Mouse (Mus musculus) gastrocnemius, postnatal 10 days (tissue): Measurements from ENCODE around the gene Hs3st2. TPM values are rescaled to one million over a fixed set of nuclear protein-coding genes. Genes with fewer than 3 reads are reported as not detected.

Experiments used
- DNase-seq: peaks from one replicate; pipeline ENCODE4 v3.0.0; 2021; ENCODE audit warnings: mixed read lengths
- total RNA-seq, 2 experiments: library from RNA; stranded (reverse); gene quantifications; 2 replicates each; pipeline ENCODE4 v1.2.3; 2021

Gene Hs3st2
- total RNA-seq, 2 experiments from 2014 or later, result 0.11 TPM; not detected in 1

DNA sequence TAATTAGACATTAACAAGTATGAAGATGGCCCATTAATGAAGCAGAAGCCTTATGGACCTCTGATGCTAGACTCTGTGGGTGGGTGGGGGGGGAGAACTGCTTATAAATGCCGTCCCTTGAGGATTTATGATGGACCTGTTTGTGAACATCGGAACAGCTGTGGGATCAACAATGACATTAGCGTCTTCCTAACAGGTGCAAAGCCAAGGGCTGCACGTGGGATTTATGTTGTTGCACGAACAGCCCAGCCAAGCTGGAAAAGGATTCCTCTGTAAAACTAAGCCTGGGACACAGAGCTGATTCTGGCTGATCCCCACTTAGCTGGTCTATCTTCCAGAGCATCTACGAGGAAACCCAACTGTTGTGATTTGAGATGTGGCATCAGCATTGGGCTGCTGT is 69.0 kb downstream of the Hs3st2 start:
- no peak for DNase-seq

DNA sequence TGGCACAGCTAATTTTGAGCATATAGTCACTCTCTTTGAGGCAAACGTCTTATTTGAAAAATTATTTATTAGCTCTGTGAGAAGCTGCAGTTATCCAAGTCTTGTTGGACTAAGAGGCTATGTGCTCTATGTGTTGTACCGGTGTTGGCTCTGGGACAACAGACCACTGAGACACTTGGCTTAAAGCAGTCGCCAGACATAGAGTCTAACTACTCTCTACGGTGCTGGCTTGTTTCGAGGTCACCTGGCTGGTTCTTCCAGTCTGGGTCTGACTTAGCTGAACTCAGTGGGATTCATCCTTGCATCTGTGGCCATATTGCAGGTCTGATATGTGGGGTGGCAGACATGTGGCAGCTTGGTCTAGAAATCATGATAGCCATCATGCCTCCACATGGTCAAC is 72.8 kb downstream of the Hs3st2 start:
- DNase-seq, result no peak

DNA sequence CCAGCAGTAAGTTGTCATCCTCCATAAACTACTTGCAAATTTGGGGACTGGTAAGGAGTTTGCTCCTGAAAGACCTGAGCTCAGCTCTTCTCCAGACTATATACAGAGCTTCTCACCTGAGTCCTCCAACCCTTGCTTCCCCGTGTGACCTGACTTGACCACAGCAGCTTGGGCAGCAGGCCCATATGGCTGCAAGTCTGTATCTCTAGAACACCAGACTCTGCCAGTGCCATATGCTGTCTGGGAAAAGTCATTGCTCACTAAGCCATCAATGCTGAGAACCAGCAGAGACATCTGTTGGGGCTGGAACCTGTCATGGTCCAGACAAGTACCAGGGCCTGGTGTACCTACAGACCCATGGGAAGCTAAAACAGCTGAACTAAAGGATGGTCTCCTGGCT is 73.5 kb downstream of the Hs3st2 start:
- DNase-seq, result no peak

DNA sequence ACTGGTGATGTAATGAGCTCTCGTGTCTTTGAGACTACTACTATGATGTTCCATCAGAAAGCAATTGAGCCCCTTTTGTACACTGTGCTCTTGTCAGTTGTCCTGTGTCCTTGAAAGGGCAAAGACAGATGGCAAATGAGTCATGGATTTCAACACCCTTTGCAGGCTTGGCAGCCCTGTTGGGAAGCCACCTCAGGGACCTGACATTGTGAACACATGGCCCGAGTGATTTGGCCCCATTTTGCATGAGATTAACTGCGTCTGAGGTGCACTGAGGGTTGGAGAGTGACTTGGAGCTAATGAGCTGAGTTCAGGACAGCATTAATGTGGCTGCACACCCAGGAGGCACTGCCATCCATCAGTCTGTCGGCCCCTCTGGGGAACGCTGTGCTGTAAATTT is 74.7 kb downstream of the Hs3st2 start:
- DNase-seq, result no peak

DNA sequence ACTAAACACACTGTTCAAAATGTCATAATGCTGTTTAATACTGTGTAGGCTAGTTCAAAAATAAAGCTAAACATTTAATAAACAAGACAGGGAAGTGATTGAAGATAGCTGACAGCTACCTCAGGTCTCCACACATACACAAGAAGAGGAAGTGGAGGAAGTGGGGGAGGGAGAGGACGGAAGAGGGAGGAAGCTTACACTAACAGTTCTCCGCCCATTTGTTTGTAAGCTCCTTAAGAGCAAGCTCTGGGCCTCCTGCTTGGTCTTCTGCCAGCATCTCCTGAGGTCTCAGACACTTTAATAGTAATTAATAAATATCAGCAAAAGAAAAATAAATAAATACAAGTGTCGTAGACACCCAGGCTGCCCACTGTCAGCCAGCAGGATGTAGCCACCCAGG is 77.8 kb downstream of the Hs3st2 start:
- peak; percentile 7 for DNase-seq

DNA sequence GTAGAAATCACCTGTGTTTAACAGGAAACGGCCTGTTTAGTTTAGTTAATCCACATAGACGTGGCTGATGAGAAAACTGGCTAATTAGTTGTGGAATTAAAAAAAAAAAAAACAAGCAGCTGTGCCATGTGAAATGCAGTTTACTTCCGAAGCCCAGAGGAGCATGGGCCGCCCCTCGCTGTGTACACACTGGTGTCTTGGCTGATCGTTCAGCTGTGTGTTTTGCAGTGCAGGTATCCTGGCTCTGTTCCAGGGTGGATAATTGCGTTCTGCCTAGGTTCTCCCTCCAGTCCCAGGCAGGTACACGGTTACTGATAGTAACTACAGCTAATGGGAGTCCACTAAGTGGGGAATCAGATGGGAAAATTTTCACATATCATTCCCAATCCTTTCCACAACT is 86.6 kb downstream of the Hs3st2 start:
- no peak for DNase-seq

DNA sequence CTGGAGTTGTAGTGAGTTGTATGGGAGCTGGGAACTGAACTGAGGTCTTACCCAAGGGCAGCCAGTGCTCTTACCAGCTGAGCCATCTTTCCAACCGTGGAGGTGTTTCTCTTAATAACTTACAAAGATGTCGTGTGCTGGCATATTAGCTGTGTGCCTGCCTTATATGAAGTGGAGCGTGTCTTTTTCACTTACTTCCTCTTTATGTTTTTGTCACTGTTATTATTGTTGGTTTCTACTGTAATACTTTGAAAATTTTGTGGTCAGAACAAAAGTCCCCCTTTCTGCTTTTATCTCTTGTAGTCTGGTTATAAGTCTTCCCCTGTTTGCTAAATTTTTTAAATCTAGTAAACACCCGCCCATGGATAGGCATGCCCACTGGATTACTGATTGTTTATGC is 88.4 kb downstream of the Hs3st2 start:
- no peak for DNase-seq

DNA sequence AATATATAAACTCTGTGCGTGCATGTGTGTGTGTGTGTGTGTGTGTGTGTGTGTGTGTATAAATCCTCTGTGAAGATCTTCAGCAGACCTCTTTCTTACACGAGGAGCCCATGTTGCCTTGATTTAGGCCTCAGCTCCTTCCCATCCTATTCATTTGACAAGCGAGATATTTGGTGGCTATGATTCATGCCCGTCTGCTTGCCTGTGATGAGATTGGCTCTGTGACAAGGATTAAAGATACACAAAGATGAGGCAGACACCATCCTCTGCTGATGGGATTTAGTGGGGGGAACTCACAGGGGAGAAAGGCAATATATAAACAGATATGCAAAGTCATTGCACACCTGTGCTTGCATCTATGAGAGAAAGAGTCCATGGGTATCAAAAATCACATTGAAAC is 92.9 kb downstream of the Hs3st2 start:
- no peak for DNase-seq

DNA sequence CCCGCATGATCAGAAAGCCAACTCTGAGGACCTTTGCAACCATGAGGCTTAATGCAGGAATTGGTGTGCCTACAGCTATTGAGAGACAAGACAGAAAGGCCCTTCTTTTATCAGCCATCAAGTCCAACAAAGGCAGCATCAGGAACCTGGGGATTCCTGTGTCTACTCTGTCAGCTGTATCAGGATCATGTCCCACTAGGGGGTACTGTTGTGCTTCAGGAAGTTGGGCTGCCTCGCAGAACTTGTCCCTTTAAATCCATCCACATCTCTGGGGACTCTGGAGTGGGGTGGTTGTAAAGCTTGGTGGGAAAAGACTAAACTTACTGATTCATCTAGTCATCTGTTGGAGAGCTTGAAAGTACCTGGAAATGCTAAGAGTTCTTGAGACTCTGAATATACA is 93.6 kb downstream of the Hs3st2 start:
- DNase-seq, result no peak

DNA sequence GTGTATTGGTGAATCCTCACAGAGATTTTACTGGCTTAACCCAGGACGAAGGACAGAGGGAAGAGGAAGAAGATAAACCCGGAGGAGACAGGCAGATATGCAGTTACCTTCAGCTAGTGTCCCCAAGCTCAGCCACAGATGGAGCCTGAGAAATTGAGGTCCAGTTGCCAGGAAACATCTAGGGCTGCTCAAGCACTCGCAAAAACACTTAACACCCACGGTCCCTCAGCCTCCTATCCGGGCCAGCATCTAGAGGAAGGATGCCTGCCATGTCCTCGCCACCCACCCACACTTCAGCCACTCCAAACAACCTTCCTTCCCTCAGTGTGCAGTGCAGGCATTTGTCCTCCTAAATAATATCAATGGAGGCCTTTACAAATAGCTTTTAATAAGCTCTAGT is 95.6 kb downstream of the Hs3st2 start:
- DNase-seq, result no peak

DNA sequence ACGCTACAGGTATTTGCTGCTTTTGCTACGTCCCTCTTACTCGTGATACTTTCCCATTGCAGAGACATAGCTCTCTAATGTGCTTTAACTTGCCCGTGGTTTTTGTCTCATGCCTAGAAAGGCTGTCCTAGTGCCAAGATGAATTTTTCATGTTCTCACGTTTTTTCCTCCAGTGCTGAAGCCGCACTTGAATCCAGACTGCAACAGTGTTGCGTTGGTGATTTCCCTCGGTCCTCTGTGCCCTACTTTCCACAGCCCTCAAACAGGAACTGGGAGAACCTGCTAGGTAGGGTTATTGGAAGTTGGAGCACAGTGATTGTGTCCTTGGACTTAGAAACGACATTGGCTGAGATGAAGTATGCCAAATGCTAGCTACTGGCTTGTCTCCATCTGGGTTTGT is 97.7 kb downstream of the Hs3st2 start:
- DNase-seq, result no peak

DNA sequence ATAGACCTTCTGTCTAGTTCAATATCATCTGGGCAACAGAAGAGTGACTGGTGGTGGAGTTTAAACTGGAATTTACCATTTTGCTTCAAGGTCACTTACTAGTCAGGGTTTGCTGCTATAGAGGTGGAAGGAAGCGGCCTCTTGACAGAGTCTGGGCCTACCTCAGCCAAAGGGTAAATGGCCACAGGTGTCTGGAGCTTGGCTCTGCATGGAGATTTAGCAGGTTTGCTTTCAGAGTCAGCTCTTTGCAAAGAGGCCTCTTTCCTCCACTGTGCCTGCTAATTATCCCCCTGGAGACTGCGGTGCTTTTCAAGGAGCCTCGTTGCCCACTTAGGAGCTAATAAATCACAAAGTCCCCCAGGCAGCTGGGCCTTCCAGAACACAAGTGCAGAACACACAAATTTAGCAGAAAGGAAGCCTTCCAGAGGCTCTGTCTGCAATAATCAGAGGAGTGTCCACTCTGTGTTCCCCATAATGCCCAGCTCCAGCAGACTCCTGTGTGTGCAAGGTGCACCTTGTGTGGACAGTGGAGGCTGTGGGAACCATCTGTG is 99.9 kb downstream of the Hs3st2 start:
- no peak for DNase-seq

DNA sequence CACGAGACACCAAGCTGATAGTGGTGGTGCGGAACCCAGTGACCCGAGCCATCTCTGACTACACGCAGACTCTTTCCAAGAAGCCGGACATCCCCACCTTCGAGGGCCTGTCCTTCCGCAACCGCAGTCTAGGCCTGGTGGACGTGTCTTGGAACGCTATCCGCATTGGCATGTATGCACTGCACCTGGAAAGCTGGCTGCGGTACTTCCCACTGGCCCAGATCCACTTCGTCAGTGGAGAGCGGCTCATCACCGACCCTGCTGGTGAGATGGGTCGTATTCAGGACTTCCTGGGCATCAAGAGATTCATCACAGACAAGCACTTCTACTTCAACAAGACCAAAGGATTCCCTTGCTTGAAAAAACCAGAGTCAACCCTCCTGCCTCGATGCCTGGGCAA is 108.9 kb downstream of the Hs3st2 start:
- DNase-seq, result no peak

DNA sequence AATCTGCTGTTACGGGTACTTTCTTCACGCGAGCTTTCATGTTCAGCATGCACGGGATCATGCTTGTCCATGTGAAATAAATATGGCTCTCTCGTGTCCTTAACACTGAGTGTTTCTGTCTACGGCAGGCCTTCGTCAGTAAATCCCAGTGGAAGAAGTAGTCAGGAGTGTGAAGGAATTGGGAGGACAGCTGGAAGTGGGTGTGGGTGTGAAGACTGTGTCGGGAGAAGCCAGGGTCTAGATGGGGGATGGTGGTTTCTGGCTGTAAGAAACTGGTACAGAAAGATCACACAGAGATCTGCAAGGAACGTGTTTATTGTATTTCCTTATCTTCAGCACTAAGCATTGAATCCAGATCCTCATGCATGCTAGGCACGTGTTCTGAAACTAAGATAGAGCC is 110.0 kb downstream of the Hs3st2 start:
- no peak for DNase-seq

DNA sequence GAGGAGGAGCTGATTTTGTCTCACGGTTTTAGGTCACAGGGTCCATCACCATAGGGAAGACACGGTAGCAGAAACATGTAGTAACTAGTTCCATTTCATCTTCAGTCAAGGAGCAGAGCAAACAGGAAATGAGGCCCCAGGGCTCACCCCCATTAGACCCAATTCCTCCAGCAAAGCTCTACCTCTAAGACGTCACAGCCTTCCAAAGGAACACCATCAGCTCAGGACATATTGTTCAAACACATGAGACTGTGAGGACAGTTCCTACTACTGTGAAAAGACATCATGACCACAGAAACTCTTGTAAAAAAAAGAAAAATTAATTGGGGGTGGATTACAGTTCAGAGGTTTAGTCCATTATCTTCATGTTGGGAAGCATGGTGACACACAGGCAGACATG is 125.1 kb downstream of the Hs3st2 start:
- no peak for DNase-seq

DNA sequence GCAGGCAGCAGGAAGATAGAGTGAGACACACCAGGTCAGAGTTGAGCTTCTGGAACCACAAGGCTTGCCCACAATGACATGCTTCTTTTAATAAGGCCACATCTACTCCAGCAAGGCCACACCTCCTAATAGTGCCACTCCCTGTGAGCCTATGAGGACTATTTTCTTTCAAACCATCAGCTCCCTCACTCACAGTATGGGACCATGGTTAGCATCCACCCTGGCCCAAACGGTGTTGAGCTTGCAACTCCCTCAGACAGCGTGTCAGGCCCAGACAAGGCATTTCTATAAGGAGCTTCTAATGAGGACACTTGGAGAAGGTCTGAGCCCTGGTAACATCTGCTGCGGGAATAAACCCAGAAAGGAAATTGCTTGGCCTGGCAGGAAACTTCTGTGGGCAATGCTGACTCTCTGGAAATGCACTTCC is 125.5 kb downstream of the Hs3st2 start:
- no peak for DNase-seq

DNA sequence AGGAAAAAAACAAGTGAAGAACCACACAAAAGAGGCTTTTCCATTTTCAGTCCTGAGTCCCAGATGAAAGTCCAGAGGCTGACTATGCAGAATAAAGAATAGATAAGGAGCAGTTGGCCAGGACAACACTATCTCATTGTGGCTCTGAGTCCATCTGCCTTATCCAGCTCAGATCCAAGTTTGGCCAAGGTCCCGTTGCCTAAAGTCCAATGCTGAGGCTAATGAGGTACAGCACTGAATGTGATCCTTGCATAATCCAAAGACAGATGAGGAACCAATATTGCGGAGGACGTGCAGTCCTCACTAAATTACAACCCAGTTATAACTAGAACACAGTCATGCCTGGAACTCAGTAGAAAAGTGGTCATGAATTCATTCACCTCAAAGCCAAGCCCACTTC is 130.5 kb downstream of the Hs3st2 start:
- DNase-seq, result no peak

DNA sequence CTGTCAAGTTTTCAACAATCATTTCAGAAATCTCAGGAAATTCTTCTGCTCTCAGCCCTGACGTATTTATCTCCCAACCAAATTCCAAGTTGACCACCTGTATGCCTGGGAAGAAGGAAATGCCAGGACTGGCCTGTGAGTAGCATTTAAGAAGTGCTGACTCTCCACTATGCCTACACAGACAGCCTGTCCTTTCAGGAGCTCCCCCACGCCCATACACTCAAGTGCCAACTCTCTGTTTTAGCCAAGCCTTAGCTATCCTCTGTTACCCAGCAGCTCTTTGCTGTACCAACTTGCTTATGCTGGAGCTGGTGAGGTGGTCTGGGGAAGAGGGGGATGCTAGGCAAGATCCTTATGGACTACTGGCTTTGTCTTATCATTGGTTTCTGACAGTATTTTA is 137.4 kb downstream of the Hs3st2 start:
- DNase-seq, result no peak

DNA sequence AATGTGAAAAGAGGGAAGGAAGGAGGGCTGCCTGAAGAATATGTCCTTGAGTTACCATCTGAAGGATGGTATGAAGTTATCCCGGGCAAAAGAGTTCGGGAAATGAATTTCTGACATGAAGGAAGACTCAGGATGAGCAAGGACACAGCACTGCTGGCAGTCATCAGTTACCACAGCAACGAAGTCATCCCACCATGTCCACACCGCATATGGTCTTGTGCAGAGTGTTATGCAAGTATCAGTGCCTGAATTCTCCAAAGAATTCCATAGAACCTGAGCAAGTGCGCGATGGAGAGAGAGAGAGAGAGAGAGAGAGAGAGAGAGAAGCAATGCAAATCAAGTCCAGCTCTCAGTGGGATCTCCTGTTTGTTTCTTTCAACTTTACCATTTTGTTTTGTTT is 142.0 kb downstream of the Hs3st2 start:
- no peak for DNase-seq

DNA sequence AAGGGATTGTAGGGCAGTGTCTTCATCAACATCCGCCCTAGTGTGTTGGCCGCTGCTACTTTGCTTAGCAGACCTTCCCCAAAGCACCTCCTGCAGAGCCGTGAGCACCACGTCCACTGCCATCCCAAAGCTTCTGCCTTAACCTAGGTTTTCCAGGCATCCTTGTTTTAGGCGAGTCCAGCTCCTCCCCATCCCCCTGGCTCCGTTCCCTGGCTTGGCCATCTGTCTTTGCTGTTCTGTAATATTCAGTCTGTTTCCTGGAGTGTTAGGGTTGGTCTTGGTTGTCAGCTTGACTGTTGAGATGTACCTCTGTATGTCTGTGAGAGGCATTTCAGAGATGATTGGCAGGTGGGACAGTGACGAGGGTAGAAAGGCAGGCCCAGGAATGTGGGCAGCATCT is 142.7 kb downstream of the Hs3st2 start:
- no peak for DNase-seq

DNA sequence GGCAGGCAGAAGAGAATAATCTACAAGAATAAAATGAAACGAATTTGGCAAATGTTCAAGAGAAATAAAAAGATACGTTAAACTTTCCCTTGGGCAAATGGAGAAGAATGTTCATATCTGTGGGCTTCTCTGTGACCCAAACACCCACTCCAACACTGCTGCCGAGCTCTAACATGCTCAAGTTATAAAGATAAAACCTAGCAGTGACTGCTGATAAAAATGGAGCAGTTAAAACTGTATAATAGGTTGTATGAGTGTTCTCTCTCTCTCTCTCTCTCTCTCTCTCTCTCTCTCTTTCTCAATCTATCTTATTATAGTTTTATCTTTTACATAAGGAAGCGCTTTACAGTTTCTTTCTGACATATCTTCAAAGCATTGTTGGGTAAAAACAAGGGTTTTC is 144.3 kb downstream of the Hs3st2 start:
- no peak for DNase-seq

DNA sequence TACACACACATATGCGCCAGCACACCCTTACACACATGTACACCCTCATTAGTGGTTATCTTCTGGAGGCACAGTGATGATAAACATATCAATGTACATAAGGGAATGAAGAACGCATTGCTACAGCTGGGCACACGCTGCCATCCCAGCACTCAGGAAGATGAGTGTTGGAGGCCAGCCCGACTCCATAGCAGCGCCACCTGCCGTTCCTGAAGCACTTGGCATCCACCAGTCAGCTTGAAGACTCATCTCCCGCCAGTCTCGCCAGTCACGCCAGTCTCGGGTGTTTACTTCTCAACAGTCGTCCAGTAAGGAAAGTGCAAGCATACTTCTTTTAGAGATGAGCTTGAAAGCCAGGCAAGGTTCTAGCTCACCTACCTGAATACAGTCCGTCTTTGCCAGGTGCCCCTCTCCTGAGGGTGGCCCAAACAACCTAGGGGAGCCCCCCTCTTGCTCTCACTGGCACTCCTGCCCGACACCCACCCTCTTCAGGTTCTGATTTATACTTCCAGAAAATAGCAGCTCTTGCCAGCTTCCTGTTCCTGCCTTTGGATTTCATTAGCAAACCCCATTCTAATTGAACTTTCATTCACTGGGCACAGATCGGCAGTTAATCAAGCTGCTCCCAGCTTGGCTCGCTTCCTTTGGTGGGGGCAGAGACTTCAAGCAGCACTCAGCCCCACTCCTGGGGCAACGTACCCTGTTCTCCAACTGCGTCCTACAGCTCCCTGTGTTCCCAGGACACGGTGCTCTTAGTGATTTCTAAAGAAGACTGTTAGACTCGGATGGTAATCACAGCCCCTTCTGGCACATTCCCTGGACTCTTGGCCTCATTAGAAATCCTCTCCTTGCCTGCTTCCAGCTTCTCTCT is 148.0 kb downstream of the Hs3st2 start:
- peak; percentile 35 for DNase-seq

DNA sequence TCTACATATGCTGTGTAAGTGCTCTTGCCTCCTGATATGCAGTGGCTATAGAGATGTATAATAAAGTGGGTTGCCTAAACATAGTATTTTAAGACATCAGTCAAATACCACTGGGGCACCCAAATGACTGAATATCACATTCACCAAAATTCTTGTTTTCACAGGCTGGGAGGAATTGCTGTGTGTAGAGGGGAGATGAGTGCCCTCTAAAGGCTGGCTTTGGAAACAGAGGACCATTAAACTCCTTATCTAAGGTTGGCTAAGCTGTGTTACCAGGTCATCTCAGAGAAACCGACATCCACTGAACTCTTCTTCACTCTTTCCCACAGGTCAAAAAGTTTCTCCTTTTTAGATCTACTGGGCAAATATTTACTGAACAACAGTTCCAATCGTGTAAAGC is 150.8 kb downstream of the Hs3st2 start:
- DNase-seq, result no peak

DNA sequence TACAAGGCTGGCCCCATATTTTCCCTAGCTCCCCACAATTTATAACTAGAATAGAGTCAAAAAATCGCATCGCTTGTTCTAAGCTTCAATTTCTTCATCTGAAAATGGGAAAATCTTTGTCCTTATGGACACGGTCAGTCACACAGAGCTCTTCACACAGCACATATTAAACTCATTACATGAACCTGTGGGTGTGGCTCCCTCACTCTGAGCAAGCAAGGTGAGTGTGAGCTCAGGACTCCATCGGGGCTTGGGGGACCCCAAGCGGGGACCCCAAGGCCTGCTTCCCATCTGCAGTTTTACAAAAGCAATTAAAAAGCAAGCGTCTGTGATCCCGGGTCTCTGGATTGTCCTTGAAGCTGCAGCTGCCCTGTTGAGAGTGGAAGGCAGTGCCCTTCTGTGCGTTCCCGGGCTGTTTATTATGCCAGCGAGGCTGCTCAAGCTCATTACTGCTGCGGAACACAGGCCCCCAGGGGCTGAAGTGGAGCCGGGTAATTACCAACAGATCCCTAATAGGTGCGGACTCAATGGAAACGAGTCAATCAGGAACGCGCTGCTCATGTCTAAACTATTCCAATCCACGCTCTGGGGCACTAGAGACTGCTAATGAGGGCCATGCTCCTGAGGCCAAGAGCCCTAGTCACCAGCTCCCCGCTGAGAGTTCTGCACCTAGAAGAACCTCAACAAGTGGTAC is 157.8 kb downstream of the Hs3st2 start:
- DNase-seq, result no peak
